Mouse (Mus musculus): ENCODE results near the gene Drg1.
A peak's percentile ranks its signal among the peaks of the same experiment; 100 is the strongest.

Drg1 gene

GRCm38 (mm10) chr11:3289803-3290639 lies 23.8 kb upstream of the Drg1 start:
- peak; percentile 67 to 86 for DNase-seq (ENCODE audit: low spot score in 2 of 2)

- DNase-seq (ENCODE audit: low spot score in 2 of 2), result peak; percentile 80 to 85
Measured at GRCm38 (mm10) chr11:3289302-3289802, 23.1 kb upstream of the Drg1 start.

GRCm38 (mm10) chr11:3288521-3289301 lies 22.5 kb upstream of the Drg1 start, which contains the start of gene Patz1:
Patz1 (plus strand) TSS chr11:3288874.
- DNase-seq (ENCODE audit: low spot score in 2 of 2), result peak in 1 of 2 experiments; percentile 68

- DNase-seq (ENCODE audit: low spot score in 2 of 2), result no peak
Measured at GRCm38 (mm10) chr11:3287921-3288320, 21.7 kb upstream of the Drg1 start.

- DNase-seq (ENCODE audit: low spot score in 2 of 2), result no peak
Measured at GRCm38 (mm10) chr11:3287131-3287530, 20.9 kb upstream of the Drg1 start.

- no peak for DNase-seq (ENCODE audit: low spot score in 2 of 2)
Measured at GRCm38 (mm10) chr11:3285940-3286339, 19.7 kb upstream of the Drg1 start.

GRCm38 (mm10) chr11:3283645-3284044 lies 17.4 kb upstream of the Drg1 start:
- no peak for DNase-seq (ENCODE audit: low spot score in 2 of 2)

GRCm38 (mm10) chr11:3282887-3283286 lies 16.7 kb upstream of the Drg1 start:
- no peak for DNase-seq (ENCODE audit: low spot score in 2 of 2)

- no peak for DNase-seq (ENCODE audit: low spot score in 2 of 2)
Measured at GRCm38 (mm10) chr11:3279729-3280128, 13.5 kb upstream of the Drg1 start.

- DNase-seq (ENCODE audit: low spot score in 2 of 2), result no peak
Measured at GRCm38 (mm10) chr11:3278351-3278750, 12.1 kb upstream of the Drg1 start.

- DNase-seq (ENCODE audit: low spot score in 2 of 2), result no peak
Measured at GRCm38 (mm10) chr11:3269241-3269640, 3.0 kb upstream of the Drg1 start.

GRCm38 (mm10) chr11:3267133-3267532 lies 918 bp upstream of the Drg1 start:
- no peak for DNase-seq (ENCODE audit: low spot score in 2 of 2)

GRCm38 (mm10) chr11:3265291-3266078 lies 730 bp downstream of the Drg1 start:
- DNase-seq (ENCODE audit: low spot score in 2 of 2), result no peak

GRCm38 (mm10) chr11:3259537-3259936 lies 6.7 kb downstream of the Drg1 start:
- no peak for DNase-seq (ENCODE audit: low spot score in 2 of 2)

- DNase-seq (ENCODE audit: low spot score in 2 of 2), result no peak
Measured at GRCm38 (mm10) chr11:3247387-3247786, 18.8 kb downstream of the Drg1 start.

GRCm38 (mm10) chr11:3243771-3244170 lies 22.4 kb downstream of the Drg1 start:
- peak in 1 of 2 experiments; percentile 16 for DNase-seq (ENCODE audit: low spot score in 2 of 2)

GRCm38 (mm10) chr11:3242395-3242794 lies 23.8 kb downstream of the Drg1 start:
- no peak for DNase-seq (ENCODE audit: low spot score in 2 of 2)

- DNase-seq (ENCODE audit: low spot score in 2 of 2), result no peak
Measured at GRCm38 (mm10) chr11:3235277-3235676, 30.9 kb downstream of the Drg1 start.

- no peak for DNase-seq (ENCODE audit: low spot score in 2 of 2)
Measured at GRCm38 (mm10) chr11:3233704-3234103, 32.5 kb downstream of the Drg1 start.

- DNase-seq (ENCODE audit: low spot score in 2 of 2), result no peak
Measured at GRCm38 (mm10) chr11:3232248-3232647, 34.0 kb downstream of the Drg1 start.

GRCm38 (mm10) chr11:3227113-3227512 lies 39.1 kb downstream of the Drg1 start:
- no peak for DNase-seq (ENCODE audit: low spot score in 2 of 2)

GRCm38 (mm10) chr11:3223105-3223504 lies 43.1 kb downstream of the Drg1 start:
- DNase-seq (ENCODE audit: low spot score in 2 of 2), result no peak
